Mouse (Mus musculus) megakaryocyte, embryonic 14.5 days (primary cell): Measurements from ENCODE around the gene Serinc1.

Experiments used
- FLI1 ChIP-seq: IDR thresholded peaks from 2 replicates; pipeline ENCODE4 v1.6.1; 2012; ENCODE audit warnings: low read length, inconsistent platforms, mixed read lengths
- GATA1 ChIP-seq: IDR thresholded peaks from 3 replicates; pipeline ENCODE4 v1.6.1; 2012; ENCODE audit warnings: mixed read lengths, low read length, inconsistent platforms, borderline replicate concordance

DNA sequence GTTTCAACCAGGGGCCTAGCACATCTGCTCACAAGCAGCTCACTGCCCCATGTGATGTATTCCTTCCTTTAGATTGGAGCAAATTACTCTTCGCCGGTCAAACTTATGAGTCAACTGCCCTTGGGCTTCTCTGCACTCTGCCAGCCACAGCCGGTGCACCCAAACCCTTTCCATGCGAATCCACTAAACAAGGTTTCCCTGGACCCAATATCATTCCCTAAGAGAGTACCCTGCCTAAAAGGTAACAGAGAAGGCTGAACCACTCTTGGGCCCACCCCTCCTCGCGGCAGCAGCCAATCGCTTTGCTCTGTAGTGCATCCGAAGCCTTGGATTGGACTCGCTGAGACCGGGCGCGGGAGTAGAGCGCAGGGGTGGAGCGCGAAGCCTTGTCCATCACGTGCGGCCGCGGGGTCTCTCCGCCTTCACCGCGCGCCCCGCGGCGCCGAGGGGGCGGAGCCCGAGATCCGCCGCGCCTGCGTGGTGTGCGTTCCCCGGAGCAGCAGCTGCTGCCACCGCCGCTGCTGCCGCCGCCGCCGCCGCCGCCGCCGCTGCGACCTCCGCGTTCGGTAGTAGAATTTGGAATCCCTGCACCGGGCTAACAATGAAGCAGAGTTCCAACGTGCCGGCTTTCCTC lies 46.3 kb downstream of the Serinc1 start, which contains the start of gene Hsf2:
- TF ChIP-seq GATA1: no peak
- no peak for TF ChIP-seq FLI1
